Mouse (Mus musculus) MEL (cell line): Measurements from ENCODE around the gene Cdkn1b. TPM values are rescaled to one million over a fixed set of nuclear protein-coding genes. Genes with fewer than 3 reads are reported as not detected.

Experiments used
- DNase-seq: peaks from one replicate; pipeline ENCODE4 v3.0.0; 2011; ENCODE audit warnings: low read depth, low spot score
- H3K27ac ChIP-seq: 2 replicates; pipeline ENCODE4 v1.5.1; 2012; ENCODE audit warnings: low read depth, mild to moderate bottlenecking, control low read depth, low read length, moderate library complexity; ENCODE audit not compliant: control insufficient read depth
- H3K27me3 ChIP-seq, 2 experiments: fragments of 150-350 bp in 1 of 2; sonication (generic) in 1 of 2; 2 replicates each; pipeline ENCODE4 v1.6.1; 2012; ENCODE audit warnings: low read length in 2 of 2, mild to moderate bottlenecking in 2 of 2, improper control_type of control experiment in 1 of 2, moderate library complexity in 1 of 2; ENCODE audit not compliant: insufficient read depth in 2 of 2, control insufficient read depth in 1 of 2
- H3K36me3 ChIP-seq, 2 experiments: 2 replicates each; pipeline ENCODE4 v1.6.1; 2012 to 2014; ENCODE audit warnings: low read length in 2 of 2, improper control_type of control experiment in 1 of 2, inconsistent platforms in 1 of 2, mild to moderate bottlenecking in 1 of 2; ENCODE audit not compliant: insufficient read depth in 2 of 2, control insufficient read depth in 1 of 2
- H3K4me1 ChIP-seq, 2 experiments: fragments of 150-350 bp in 1 of 2; sonication (generic) in 1 of 2; 2 replicates each; pipeline ENCODE4 v1.6.1; 2012; ENCODE audit warnings: low read length in 2 of 2, improper control_type of control experiment in 1 of 2, mild to moderate bottlenecking in 1 of 2; ENCODE audit not compliant: insufficient read depth in 2 of 2, control insufficient read depth in 1 of 2
- H3K4me3 ChIP-seq, 2 experiments: fragments of 150-350 bp in 1 of 2; sonication (generic) in 1 of 2; 2 replicates each; pipeline ENCODE4 v1.5.1; 2012; ENCODE audit warnings: low read depth in 2 of 2, low read length in 2 of 2, mild to moderate bottlenecking in 2 of 2, moderate library complexity in 2 of 2, control low read depth in 1 of 2, improper control_type of control experiment in 1 of 2; ENCODE audit not compliant: control insufficient read depth in 1 of 2, insufficient read depth in 1 of 2
- H3K79me2 ChIP-seq: 2 replicates; pipeline ENCODE4 v1.6.1; 2012; ENCODE audit warnings: mild to moderate bottlenecking, low read length, moderate library complexity; ENCODE audit not compliant: control insufficient read depth, poor library complexity, insufficient read depth
- H3K9ac ChIP-seq: 2 replicates; pipeline ENCODE4 v1.6.1; 2012; ENCODE audit warnings: low read depth, mild to moderate bottlenecking, control low read depth, low read length, moderate library complexity; ENCODE audit not compliant: control insufficient read depth, poor library complexity, severe bottlenecking
- H3K9me3 ChIP-seq: fragments of 150-350 bp; sonication (generic); replicated peaks from 2 replicates; pipeline ENCODE4 v1.6.1; 2012; ENCODE audit warnings: mild to moderate bottlenecking, low read length, improper control_type of control experiment, moderate library complexity; ENCODE audit not compliant: insufficient read depth
- BHLHE40 ChIP-seq: IDR thresholded peaks from 2 replicates; pipeline ENCODE4 v1.6.1; 2012; ENCODE audit warnings: low read depth, mild to moderate bottlenecking, inconsistent platforms, low read length, improper control_type of control experiment, borderline replicate concordance
- CTCF ChIP-seq, 3 experiments: IDR thresholded peaks in 2 of 3; conservative IDR thresholded peaks in 1 of 3; 2 replicates each; pipeline ENCODE4 v1.5.1; 2011 to 2012; ENCODE audit warnings: low read length in 3 of 3, low read depth in 2 of 3, mild to moderate bottlenecking in 2 of 3, improper control_type of control experiment in 1 of 3, inconsistent platforms in 1 of 3, mixed read lengths in 1 of 3, moderate library complexity in 1 of 3; ENCODE audit not compliant: control insufficient read depth in 1 of 3, insufficient read depth in 1 of 3, poor library complexity in 1 of 3, severe bottlenecking in 1 of 3
- ELF1 ChIP-seq: IDR thresholded peaks from 2 replicates; pipeline ENCODE4 v1.6.1; 2014; ENCODE audit warnings: low read depth, mild to moderate bottlenecking, inconsistent platforms, low read length, improper control_type of control experiment, moderate library complexity
- EP300 ChIP-seq, 2 experiments: IDR thresholded peaks; 2 replicates each; pipeline ENCODE4 v1.6.1; 2011; ENCODE audit warnings: improper control_type of control experiment in 2 of 2, low read length in 2 of 2, low read depth in 1 of 2, mild to moderate bottlenecking in 1 of 2
- ETS1 ChIP-seq: IDR thresholded peaks from 2 replicates; pipeline ENCODE4 v1.6.1; 2012; ENCODE audit warnings: low read depth, mild to moderate bottlenecking, inconsistent platforms, low read length, improper control_type of control experiment, moderate library complexity
- GABPA ChIP-seq: IDR thresholded peaks from 2 replicates; pipeline ENCODE4 v1.6.1; 2012; ENCODE audit warnings: low read depth, mild to moderate bottlenecking, inconsistent platforms, low read length, improper control_type of control experiment, moderate library complexity
- GATA1 ChIP-seq: IDR thresholded peaks from 2 replicates; pipeline ENCODE4 v1.6.1; 2011; ENCODE audit warnings: low read depth, low read length, improper control_type of control experiment
- HCFC1 ChIP-seq: IDR thresholded peaks from 2 replicates; pipeline ENCODE4 v1.6.1; 2012; ENCODE audit warnings: low read depth, mild to moderate bottlenecking, inconsistent platforms, low read length, improper control_type of control experiment, moderate library complexity
- KAT2A ChIP-seq: conservative IDR thresholded peaks from 2 replicates; pipeline ENCODE4 v1.6.1; 2012; ENCODE audit warnings: low read depth, low read length, improper control_type of control experiment, inconsistent platforms
- MAFK ChIP-seq: IDR thresholded peaks from 2 replicates; pipeline ENCODE4 v1.6.1; 2011; ENCODE audit warnings: low read depth, mild to moderate bottlenecking, low read length, improper control_type of control experiment, borderline replicate concordance
- MAX ChIP-seq: IDR thresholded peaks from 2 replicates; pipeline ENCODE4 v1.6.1; 2011; ENCODE audit warnings: low read length, improper control_type of control experiment
- MAZ ChIP-seq: IDR thresholded peaks from 2 replicates; pipeline ENCODE4 v1.6.1; 2012; ENCODE audit warnings: low read depth, mild to moderate bottlenecking, inconsistent platforms, low read length, improper control_type of control experiment
- MEF2A ChIP-seq: IDR thresholded peaks from 2 replicates; pipeline ENCODE4 v1.6.1; 2014; ENCODE audit warnings: low read depth, mild to moderate bottlenecking, inconsistent platforms, low read length, improper control_type of control experiment; ENCODE audit not compliant: poor library complexity, insufficient replicate concordance, severe bottlenecking; ENCODE audit errors: extremely low read depth
- MYB ChIP-seq: IDR thresholded peaks from 2 replicates; pipeline ENCODE4 v1.6.1; 2011; ENCODE audit warnings: mild to moderate bottlenecking, low read depth, low read length, improper control_type of control experiment
- NELFE ChIP-seq: IDR thresholded peaks from 2 replicates; pipeline ENCODE4 v1.6.1; 2011; ENCODE audit warnings: low read depth, low read length, improper control_type of control experiment
- NRF1 ChIP-seq: IDR thresholded peaks from 2 replicates; pipeline ENCODE4 v1.6.1; 2014; ENCODE audit warnings: low read depth, mild to moderate bottlenecking, inconsistent platforms, low read length, improper control_type of control experiment, moderate library complexity; ENCODE audit not compliant: poor library complexity, insufficient read depth, severe bottlenecking
- POLR2A ChIP-seq, 2 experiments: IDR thresholded peaks; 2 replicates each; pipeline ENCODE4 v1.6.1; 2011 to 2012; ENCODE audit warnings: low read length in 2 of 2, mild to moderate bottlenecking in 2 of 2, control low read depth in 1 of 2, improper control_type of control experiment in 1 of 2, low read depth in 1 of 2, moderate library complexity in 1 of 2; ENCODE audit not compliant: control insufficient read depth in 1 of 2, insufficient read depth in 1 of 2, poor library complexity in 1 of 2
- POLR2AphosphoS2 ChIP-seq: IDR thresholded peaks from 2 replicates; pipeline ENCODE4 v1.6.1; 2011; ENCODE audit warnings: low read length, improper control_type of control experiment
- POLR2AphosphoS5 ChIP-seq: IDR thresholded peaks from 2 replicates; pipeline ENCODE4 v1.6.1; 2012; ENCODE audit warnings: low read depth, borderline replicate concordance, mild to moderate bottlenecking, inconsistent platforms, low read length, moderate library complexity, mixed read lengths
- RAD21 ChIP-seq: IDR thresholded peaks from 2 replicates; pipeline ENCODE4 v1.6.1; 2011; ENCODE audit warnings: mild to moderate bottlenecking, low read depth, low read length, improper control_type of control experiment
- RCOR1 ChIP-seq: IDR thresholded peaks from 2 replicates; pipeline ENCODE4 v1.6.1; 2012; ENCODE audit warnings: low read depth, mild to moderate bottlenecking, inconsistent platforms, low read length, improper control_type of control experiment
- SIN3A ChIP-seq: IDR thresholded peaks from 2 replicates; pipeline ENCODE4 v1.6.1; 2012; ENCODE audit warnings: low read length, improper control_type of control experiment, inconsistent platforms
- TBP ChIP-seq: IDR thresholded peaks from 2 replicates; pipeline ENCODE4 v1.8.0; 2011; ENCODE audit warnings: low read depth, low read length, improper control_type of control experiment
- TCF12 ChIP-seq: IDR thresholded peaks from 2 replicates; pipeline ENCODE4 v1.6.1; 2014; ENCODE audit warnings: low read depth, mild to moderate bottlenecking, inconsistent platforms, low read length, improper control_type of control experiment, moderate library complexity
- UBTF ChIP-seq: IDR thresholded peaks from 2 replicates; pipeline ENCODE4 v1.6.1; 2012; ENCODE audit warnings: low read depth, mild to moderate bottlenecking, inconsistent platforms, low read length, improper control_type of control experiment, moderate library complexity, borderline replicate concordance; ENCODE audit not compliant: insufficient read depth
- USF1 ChIP-seq: IDR thresholded peaks from 2 replicates; pipeline ENCODE4 v1.6.1; 2014; ENCODE audit warnings: low read depth, mild to moderate bottlenecking, inconsistent platforms, low read length, improper control_type of control experiment, moderate library complexity
- USF2 ChIP-seq, 2 experiments: IDR thresholded peaks; 2 replicates each; pipeline ENCODE4 v1.6.1; 2011 to 2012; ENCODE audit warnings: improper control_type of control experiment in 2 of 2, low read length in 2 of 2, borderline replicate concordance in 1 of 2, inconsistent platforms in 1 of 2, low read depth in 1 of 2, mild to moderate bottlenecking in 1 of 2; ENCODE audit not compliant: insufficient read depth in 1 of 2
- ZC3H11A ChIP-seq: IDR thresholded peaks from 2 replicates; pipeline ENCODE4 v1.6.1; 2012; ENCODE audit warnings: low read depth, mild to moderate bottlenecking, inconsistent platforms, low read length, improper control_type of control experiment
- ZKSCAN1 ChIP-seq: IDR thresholded peaks from 2 replicates; pipeline ENCODE4 v1.6.1; 2012; ENCODE audit warnings: low read depth, mild to moderate bottlenecking, inconsistent platforms, low read length, improper control_type of control experiment, moderate library complexity
- ZMIZ1 ChIP-seq: IDR thresholded peaks from 2 replicates; pipeline ENCODE4 v1.6.1; 2012; ENCODE audit warnings: low read depth, mild to moderate bottlenecking, inconsistent platforms, low read length, improper control_type of control experiment, moderate library complexity
- ZNF384 ChIP-seq: IDR thresholded peaks from 2 replicates; pipeline ENCODE4 v1.6.1; 2012; ENCODE audit warnings: low read depth, mild to moderate bottlenecking, inconsistent platforms, low read length, improper control_type of control experiment
- polyA plus RNA-seq, 2 experiments: library from polyadenylated mRNA; stranded (reverse) in 1 of 2; unstranded in 1 of 2; fragments of >175 nt in 1 of 2; fragments of >200 nt in 1 of 2; gene quantifications; 2 replicates each; pipeline versions ENCODE4 v1.2.1 to v1.2.4; 2012; ENCODE audit warnings: low replicate concordance in 2 of 2, low read depth in 1 of 2; ENCODE audit not compliant: insufficient read length in 2 of 2, insufficient read depth in 1 of 2, missing spikeins in 1 of 2
- total RNA-seq: library from RNA; depleted of rRNA; stranded (reverse); fragments of 300-350 nt; gene quantifications from 2 replicates; pipeline ENCODE4 v1.2.3, GENCODE M21; 2012

The Cdkn1b gene
- total and polyA plus RNA-seq, 3 experiments: 7.7 to 21.2 TPM; not detected in 1

GRCm38 (mm10) chr6:134877892-134878291 is 42.3 kb upstream of the Cdkn1b start:
- Histone ChIP-seq H3K27me3 (no peaks in the 10 kb centered on the region), H3K4me3 (no peak overlapping the region), H3K9ac (no peak overlapping the region), H3K36me3 (peaks cover 0 to 3% of the 10 kb centered on the region in 2 experiments; a peak in 2 of 4 replicates), H3K79me2 (no peaks in the 10 kb centered on the region), H3K4me1 (peaks cover 4% of the 10 kb centered on the region in 2 experiments; a peak in 2 of 4 replicates), H3K27ac (no peak overlapping the region), H3K9me3 (no peaks in the 10 kb centered on the region)
- TF ChIP-seq ETS1 (no peak), TCF12 (no peak), EP300 (IDR thresholded peaks at IDR 0.05; ENCODE audit: low read depth in 1 of 2, low read length in 2 of 2) (no peak), TBP (no peak), MYB (no peak), UBTF (no peak), POLR2AphosphoS2 (no peak), ZMIZ1 (no peak), MEF2A (no peak), ZNF384 (no peak), RCOR1 (no peak), USF1 (no peak)
- DNase-seq: no peak

- no peak overlapping the region for H3K4me3 ChIP-seq
- no peaks in the 10 kb centered on the region for H3K79me2 ChIP-seq
- H3K36me3 ChIP-seq: peaks cover 0 to 3% of the 10 kb centered on the region in 2 experiments; a peak in 2 of 4 replicates
- H3K9me3 ChIP-seq: no peaks in the 10 kb centered on the region
- H3K27me3 ChIP-seq: no peaks in the 10 kb centered on the region
- no peak overlapping the region for H3K9ac ChIP-seq
- DNase-seq: peak; percentile 52
- H3K27ac ChIP-seq: no peak overlapping the region
- peaks cover 4% of the 10 kb centered on the region in 2 experiments; a peak in 2 of 4 replicates for H3K4me1 ChIP-seq
- TF ChIP-seq NRF1 (no peak), NELFE (no peak), ZNF384 (no peak), MAX (no peak), POLR2A (IDR thresholded peaks at IDR 0.05; ENCODE audit: control insufficient read depth in 1 of 2, insufficient read depth in 1 of 2, low read depth in 1 of 2, low read length in 2 of 2, poor library complexity in 1 of 2) (no peak), TBP (no peak), BHLHE40 (no peak), EP300 (IDR thresholded peaks at IDR 0.05; ENCODE audit: low read depth in 1 of 2, low read length in 2 of 2) (peak; percentile 38 to 67; a peak in 3 of 4 replicates), GATA1 (peak; percentile 51; the same call in 1 of the 2 replicates), ZMIZ1 (no peak), RAD21 (no peak), KAT2A (no peak), USF2 (IDR thresholded peaks at IDR 0.05; ENCODE audit: borderline replicate concordance in 1 of 2, insufficient read depth in 1 of 2, low read depth in 1 of 2, low read length in 2 of 2) (no peak), ELF1 (no peak), SIN3A (no peak), CTCF (IDR thresholded peaks at IDR 0.05 in 2 of 3, conservative IDR thresholded peaks at IDR 0.05 in 1 of 3; ENCODE audit: control insufficient read depth in 1 of 3, insufficient read depth in 1 of 3, low read depth in 2 of 3, low read length in 3 of 3, poor library complexity in 1 of 3, severe bottlenecking in 1 of 3) (no peak), GABPA (no peak), MAFK (no peak), HCFC1 (no peak), ETS1 (0 out of 2 replicates have a peak, but pooled peaks have one; percentile 25), ZKSCAN1 (no peak), MAZ (no peak), ZC3H11A (no peak), POLR2AphosphoS5 (no peak), TCF12 (peak; percentile 62; the same call in 1 of the 2 replicates)
These were observed 40.6 kb upstream of the Cdkn1b start for GRCm38 (mm10) chr6:134879556-134879955.
